Mouse (Mus musculus) frontal cortex, postnatal 36 days (tissue): ENCODE data around the gene Dnah11.
A peak's percentile ranks its signal among the peaks of the same experiment; 100 is the strongest.

ENCODE experiments used
- DNase-seq, 2 experiments: peaks; one replicate each; pipeline ENCODE4 v3.0.0; 2022; ENCODE audit warnings: low spot score in 2 of 2

Gene Dnah11

DNA sequence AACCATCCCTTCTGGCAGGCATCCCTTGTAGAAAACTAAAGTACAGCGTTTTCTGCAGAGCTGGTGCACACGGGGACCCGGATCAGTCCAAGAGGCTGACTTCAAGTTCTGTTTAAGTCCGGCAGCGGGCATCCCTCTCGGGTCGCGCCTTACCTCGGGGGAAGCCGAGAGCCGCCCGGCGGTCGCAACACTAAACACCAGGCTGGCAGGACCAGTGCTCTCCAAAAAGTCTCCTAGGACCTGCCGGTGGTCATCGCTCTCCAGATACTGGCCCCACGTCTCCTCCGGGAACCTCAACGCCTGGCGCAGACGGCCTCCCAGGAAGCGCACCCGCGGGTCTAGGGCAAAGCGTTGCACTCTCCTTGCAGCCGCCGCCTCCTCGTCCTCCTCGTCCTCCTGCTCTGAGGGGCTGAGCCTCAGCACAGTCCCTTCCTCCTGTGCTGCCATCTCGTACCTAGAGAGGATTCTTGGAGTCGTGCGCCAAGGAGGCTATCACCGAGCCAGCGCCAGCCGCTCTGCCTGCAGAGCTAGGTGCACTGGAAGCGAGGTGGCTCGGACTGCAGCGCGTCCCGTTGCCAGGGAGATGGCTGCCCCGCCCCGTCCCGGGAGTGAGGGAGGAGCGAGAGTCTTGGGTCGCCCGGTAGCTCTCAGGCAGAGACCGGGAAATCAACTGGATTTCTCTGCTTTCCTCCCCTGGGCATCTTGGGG, at the start of gene Dnah11:
Gene Dnah11 (minus strand): TSS at position 658 of the 708 bp plus-strand sequence.
- peak; percentile 34 to 48 for DNase-seq

DNA sequence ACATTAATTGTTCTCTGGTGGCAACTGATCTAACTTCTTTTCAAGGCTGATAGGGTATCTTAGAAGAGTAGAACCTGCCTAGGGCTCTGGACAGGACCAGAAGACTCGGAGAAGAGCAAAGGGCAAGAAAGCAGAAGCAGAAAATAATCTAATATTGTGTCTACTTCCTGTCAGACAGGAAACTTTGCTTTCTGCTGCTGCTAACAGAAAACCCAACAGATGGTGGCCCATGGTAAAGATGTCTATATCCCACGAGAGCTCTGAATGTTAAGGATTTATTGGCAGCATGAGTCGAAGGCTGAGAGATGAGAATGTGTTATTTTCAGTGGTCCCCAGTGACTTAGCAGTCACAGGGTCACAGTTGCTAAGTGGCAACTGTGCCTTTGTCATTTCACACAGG, 22.3 kb upstream of the Dnah11 start:
- no peak for DNase-seq

DNA sequence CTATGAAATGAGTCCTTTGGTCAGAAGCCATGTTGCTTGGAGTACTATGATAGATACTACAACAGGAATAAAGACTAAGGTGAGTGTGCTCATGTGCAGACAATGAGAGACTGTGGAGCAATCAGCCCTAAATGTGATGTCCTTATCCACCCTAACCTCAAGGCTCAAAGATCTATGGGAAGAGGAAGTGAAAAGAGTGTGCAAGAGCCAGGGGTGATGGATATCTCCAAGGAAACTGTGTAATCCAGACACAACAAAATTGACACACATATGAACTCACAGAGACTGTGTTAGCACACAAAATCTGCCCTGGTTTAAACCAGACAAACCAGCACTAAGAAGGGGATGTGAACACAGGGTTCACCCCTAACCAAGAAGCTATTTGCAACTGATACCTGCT, 21.2 kb upstream of the Dnah11 start:
- no peak for DNase-seq

DNA sequence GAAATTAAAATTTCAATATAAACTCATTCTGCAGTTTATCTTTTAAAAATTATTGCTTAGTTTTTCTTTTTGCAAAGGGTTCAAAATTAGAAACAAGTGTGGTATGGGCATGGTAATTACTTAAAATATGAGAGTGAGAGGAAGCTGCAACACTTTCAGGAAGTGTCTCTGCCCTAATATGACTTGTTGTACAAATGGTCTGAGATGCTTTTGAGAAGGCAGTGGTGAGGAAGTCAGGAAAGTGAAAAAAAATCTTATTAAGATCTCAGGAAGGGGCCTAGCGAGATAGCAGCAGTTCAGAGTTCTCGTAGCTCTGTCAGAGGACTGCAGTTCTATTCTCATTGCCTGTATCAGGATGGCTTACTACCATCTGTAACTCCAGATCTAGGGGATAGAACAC, 13.3 kb upstream of the Dnah11 start:
- no peak for DNase-seq

DNA sequence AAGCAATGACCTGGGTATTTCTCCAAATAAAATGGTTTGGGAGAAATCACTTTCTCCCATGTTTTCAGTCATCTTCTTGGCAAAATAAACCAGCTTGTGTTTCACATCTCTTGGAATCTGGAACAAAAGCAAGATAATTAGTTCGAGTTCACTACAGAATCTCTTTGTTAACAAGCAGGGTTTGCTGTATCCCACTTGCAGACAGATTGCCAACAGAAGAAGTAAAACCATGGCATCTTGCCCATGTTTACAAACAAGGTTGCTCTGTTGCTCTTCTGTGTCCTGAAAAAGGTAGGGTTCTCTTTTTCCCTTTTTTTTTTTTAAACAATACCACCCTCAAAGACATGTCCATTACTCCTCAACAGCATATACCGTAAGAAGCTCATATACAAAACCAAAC, 2.3 kb downstream of the Dnah11 start:
- DNase-seq: no peak

DNA sequence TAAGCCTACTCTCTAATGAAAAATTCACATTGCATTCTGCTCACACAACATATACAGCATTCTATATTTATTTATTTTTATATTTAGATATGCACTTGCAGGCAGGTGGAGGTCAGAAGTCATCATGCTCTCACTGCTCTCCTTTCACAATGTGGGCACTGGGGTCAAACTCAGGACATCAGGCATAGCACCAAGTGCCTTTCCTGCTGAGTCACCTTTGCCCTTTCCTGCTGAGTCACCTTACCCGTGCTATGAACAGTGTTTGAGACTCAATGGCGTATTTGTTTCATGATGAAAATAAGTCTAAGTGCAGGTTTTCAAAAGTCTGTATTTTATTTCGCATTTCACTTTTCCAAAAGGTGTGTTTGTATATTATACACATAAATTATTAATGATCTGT, 9.3 kb downstream of the Dnah11 start:
- DNase-seq: no peak

DNA sequence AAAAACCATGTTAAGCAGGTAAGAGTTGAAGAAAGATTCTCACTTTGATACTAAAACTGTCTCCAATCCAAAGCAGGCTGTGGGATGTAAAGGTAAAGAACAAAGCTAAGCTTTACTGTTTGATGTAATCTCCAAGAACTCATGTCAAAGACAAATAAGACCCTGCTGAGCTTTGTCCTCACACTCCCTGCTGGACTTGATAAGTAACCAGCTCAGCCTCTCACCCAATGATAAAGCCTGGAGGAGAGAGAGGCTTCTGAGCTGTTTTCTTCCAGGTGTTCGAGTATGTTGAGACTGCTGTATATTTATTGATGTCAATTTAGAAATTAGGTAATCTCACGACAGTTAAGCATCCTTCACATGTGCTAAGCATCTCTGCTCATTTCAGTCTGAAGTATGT, 11.2 kb downstream of the Dnah11 start:
- no peak for DNase-seq

DNA sequence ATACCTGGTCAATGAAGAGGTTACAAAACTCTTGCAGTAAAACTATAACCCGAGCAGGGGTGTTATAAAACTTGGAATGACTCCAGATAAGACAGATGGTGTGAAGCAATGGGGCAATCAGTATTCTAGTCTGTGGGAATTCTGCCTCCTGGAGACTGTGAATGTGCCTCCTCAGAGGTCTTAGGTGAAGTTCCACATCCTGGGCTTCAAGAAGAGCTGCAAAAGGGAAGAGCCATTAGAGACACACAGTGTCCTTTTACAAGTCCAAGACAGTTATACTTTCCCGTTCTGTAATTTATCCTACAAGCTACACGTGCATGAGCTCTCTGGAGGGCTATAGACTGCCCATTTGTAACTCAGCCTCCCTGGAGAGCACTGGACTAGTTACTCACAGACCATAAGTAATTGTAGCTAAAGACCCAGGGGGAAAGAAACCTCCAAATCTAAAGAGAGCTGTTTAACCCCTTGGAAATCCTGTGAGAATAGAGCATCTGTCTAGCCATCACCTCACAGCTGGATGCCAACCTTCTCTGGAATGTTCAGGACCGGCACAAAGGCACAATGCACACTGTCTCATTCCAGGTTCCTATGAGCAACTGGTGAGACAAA, 11.9 kb downstream of the Dnah11 start:
- no peak for DNase-seq

DNA sequence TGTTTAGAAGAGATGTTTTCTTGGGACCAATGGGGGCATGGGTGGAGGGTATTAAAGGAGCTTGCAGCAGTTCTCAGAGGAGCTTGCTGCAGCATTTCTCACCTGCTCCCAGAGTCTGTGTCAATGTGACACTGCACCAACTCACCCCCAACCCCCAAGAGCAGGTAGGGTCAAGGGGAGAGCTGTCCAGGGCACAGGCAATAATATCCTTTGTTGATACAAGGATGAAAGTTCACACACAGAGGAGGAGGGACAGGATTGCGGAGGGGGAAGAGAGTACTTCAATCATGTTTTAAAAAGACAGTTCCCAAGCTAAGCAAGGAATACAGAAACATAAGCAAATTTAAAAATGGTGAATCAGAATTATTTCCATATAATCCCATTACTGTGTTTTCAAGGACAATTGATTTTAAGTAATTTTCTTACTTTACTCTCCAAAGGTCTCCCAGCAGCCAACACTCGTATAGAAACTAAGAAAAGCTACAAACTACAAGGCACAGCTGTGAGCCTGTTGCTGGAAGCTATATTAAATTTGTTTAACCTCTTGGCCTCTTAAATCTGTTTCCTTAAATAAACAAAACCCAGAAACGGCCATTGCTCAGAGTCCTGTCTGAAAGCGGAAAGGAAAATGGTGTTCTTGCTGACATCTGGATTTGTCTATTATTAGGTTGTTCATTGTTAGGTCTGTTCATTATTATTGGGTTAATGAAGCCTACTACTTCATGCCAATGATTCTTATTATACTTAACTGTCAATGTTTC, 12.5 kb downstream of the Dnah11 start:
- DNase-seq: no peak

DNA sequence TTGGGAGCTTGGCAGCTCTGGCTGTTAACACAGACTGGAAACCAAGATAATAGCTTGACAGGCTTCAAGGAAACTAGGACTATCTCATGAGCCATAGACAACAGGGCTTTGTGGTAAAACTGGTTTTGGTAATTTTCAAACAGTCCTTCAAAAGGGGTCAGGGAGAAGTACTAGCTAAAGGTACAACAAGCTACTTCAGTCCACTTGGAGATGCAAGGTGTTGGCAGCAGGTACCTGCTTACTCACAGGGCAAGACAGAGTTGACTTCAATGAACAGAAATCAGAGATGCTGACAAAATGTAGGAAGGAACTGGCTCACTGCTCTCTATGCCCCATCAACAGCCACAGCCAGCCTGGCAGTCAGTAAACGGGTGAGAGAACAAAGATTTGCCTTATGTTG, 14.1 kb downstream of the Dnah11 start:
- DNase-seq: no peak

DNA sequence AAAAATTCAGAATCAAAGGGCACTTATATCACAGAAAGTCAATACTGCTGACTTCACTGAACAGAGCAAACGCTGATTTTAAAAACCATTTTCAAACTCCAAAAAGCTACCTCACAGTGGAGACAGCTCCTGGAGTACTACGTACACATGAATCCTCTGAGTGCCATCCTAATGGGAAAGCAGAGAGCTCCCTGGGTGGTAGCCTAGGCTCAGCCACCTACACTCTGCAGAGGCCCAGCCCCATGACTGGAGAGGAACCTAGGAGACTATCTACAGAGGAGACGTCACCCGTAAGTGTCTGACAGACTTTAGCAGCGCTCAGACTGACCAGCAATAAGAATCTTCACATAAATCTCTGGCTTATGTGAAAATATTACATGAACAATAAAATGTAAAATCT, 21.1 kb downstream of the Dnah11 start:
- no peak for DNase-seq

DNA sequence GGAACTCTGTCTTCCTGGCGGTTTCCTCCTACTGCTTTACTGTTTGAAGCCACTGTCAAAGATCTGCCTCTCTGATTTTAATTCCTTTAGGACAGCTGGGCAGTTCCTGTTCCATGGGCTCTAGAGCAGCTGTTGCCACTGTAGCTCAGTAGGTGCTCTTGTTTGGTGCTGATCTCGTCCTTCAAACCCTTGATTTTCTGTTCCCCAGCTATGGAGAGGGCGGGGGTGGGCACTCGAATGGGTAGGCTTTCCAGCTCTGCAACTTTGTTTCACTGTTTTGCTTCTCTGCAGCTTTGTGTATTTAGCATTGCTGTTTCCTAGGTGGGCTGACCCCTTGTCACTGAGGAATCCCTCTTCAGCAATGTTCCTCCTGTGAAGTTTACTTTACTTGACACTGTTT, 34.1 kb downstream of the Dnah11 start:
- DNase-seq: no peak

DNA sequence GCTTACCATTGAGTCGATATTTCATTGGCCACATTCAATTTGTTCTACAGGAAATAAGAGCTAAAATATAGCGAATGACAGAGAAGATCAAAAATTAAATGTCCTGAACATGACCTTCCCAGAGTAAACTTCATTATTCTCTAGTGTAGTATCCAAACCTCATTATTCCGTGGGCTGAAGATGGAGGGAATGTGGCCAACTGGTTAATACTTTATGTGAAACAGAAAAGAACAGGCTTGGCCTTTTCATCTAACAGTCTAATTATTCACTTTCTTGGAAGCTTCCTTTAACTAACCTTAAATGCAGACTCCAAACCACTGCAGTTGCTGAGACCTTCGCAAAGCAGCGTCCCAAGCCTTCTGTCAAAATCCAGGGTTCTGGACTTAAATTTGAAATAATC, 41.9 kb downstream of the Dnah11 start:
- no peak for DNase-seq

DNA sequence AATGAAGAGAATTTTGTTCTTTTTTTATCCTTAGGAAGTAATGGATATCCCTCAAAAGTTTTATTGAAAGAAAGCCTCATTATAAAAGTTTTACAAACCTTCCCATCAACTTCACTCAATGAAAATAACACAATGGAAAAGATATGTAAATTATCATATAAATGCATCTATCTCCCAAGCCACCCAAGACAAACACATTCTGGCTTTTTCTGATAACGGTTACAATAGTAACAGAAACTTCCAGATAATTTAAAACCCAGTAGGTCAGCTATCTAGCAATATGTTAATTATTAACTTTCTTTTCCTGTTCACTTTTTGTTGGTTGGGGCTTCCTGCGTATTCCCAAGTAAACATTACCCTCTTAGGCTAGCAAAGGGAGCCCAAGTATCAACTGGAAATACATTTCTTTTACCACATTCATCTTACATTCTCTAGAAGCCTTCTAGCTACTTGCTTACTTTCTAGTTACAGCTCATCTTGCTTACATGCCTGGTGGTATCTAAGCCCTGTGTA, 51.3 kb downstream of the Dnah11 start:
- no peak for DNase-seq

DNA sequence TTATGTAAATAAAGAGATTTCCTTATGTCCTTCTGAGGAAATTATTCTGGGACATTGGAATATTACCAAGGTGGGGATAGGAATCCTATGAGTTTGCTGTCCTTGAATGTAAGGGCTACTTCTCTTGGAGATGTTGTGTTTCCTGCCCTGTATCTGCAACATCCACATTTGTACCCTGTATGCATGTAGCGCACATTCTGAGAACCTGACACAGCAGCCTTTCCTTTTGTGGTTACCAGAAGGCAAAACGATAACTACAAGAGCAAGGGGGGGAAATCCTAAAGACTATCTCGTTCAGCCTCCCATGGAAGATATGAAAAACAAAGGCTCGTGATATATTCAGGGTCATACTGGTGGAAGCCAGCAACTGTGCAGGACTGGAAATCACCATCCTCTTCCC, 70.7 kb downstream of the Dnah11 start:
- no peak for DNase-seq

DNA sequence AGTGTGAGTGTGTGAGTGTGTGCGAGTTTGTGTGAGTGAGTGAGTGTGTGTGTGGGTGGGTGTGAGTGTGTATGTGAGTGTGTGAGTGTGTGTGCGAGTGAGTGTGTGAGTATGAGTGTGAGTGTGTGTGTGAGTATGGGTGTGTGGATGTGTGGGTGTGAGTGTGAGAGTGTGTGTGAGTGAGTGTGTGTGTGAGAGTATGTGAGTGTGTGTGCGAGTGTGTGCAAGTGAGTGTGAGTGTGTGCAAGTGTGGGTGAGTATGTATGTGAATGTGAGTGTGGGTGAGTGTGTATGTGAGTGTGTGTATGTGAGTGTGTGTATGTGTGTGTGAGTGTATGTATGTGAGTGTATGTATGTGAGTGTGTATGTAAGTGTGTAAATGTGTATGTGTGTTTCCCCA, 79.2 kb downstream of the Dnah11 start:
- no peak for DNase-seq

DNA sequence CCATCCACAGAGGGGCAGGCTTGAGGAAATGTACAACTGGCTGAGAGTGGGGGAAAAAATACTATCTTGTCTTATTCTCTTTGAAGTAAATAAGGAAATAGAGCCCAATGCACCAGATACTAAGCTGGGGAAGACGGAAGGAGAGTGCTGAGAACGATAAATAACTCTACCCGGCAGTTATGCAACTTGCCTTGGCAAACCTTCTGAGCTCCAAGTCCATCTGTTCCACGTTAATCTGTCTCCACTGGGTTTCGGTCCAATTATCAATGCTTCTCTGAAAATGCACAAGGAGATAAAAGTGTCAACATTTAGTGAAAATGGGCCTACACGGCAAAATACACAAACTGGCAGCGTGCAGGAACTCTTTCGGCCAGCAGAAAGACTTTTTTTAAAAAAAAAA, 86.2 kb downstream of the Dnah11 start:
- peak in 1 of 2 experiments; percentile 18 for DNase-seq

DNA sequence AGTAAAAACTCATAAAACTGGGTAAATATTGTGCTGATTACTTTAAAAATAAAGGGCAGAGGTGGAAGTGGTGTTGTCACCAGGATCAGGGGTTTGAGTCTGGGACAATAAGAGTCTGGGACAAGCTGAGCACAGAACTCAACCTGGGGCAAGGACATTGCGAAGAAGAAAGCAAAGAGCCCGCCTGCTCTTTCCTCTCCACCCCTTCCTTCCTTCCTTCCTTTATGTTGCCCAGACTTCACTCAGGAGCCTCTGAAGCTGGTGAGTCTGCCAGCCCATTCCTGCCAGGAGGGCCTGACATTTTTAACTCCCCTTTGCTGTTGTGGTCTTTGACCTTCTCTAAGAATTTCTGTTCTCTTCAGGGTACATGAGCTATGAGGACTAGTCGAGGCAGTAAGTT, 86.9 kb downstream of the Dnah11 start:
- DNase-seq: no peak

DNA sequence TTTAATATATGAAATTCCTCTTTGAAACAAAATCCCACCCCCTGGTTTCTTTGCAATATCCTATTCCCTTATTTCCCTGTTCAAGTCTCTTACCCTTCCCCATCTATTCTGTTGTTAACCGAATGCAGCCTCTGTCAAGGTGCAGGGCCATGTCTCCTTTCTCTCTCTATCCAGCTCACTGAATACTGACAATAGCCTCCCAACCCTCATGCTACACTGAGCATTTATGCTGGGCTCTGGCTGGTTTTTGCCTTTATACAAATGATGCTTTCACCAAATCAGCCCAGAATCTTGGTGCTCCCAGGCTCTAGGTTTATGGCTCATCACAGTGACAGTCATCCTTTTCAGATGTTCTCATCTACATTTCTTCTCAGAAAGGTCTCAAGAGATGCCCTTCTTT, 91.1 kb downstream of the Dnah11 start:
- DNase-seq: no peak

DNA sequence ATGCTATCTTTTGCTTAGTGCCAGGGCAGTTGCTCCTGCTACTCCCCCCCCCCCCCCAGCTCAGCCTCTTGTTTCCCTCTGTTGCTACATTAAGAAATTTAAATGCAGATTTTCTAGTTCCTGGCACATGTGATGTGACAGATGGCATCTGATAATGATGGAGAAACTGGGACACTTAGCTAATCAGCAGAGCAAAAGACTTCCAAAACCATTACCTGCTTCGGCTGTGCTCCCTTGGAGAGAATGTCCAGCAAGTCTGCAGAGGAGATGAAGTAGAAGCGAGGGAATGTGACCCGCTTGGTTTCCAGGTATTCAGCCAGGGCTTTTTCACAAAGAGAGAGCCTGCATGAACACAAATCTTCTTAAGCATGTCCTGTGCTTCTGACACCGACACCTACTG, 94.3 kb downstream of the Dnah11 start:
- peak in 1 of 2 experiments; percentile 11 for DNase-seq

DNA sequence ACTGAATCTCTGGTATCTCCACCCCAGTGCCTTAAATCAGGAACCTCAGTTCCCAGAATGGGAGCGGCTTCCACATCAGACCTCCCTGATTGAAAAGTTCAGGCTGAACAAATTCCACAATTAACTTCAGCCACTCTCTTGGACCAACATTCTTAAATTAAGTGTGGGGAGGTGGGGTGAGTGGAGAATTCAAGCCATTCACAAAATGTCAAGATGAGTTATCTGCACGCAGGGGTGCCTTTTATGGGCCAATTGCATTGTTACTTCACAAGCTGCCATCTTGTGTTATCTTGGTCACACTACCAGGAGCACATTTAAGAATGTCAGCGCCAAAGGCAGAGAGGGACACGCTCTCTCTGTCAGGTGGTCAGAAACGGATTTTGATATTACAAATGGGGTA, 99.1 kb downstream of the Dnah11 start:
- no peak for DNase-seq

DNA sequence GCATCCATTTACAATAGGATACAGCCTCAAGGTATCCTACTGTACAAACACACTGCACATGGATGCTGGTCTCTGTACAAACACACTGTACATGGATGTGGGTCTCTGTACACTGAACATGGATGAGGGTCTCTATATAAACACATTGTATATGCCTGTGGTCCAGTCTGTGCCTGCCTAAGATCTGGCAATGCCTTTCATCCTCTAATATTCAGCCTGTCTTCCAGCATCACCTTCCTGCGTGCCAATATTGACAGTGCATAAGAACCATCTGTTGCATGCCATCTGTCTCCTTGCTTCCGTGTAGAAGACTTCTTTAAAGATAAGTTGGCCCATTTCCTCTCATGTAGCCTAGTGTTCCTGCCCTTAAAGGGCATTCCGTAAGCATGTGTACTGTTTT, 100.6 kb downstream of the Dnah11 start:
- no peak for DNase-seq

DNA sequence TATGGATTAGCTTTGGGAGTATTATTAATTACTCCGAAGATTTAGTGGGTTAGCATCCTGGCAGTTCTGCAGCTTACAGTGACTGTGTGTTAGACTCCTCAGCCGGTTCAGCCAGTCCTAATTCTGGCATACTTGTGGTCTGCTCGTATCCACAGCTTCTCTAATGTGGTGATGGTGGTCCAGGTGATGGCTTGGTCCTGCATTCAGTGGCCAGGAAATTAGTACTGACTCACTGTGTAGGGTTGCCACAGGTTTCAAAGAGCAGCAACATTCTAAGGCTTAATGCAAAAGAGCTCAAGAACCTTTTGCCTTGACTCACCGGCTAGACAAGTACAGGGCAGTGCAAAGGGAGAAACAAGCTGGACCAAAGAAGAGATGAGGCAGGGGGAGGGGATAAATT, 103.9 kb downstream of the Dnah11 start:
- no peak for DNase-seq
